Mouse (Mus musculus) forebrain, embryonic 16.5 days (tissue): ENCODE measurements around the gene Prl3b1. TPM values are rescaled to one million over a fixed set of nuclear protein-coding genes. Genes with fewer than 3 reads are reported as not detected.

Experiments
- ATAC-seq: fragments of 200-750 bp; cut with Nextera tagmentation; 2 replicates; pipeline ENCODE4 v1.8.0; 2017; ENCODE audit warnings: mild to moderate bottlenecking, moderate library complexity
- H3K27ac ChIP-seq: fragments of 300-500 bp; sonication (generic); 2 replicates; pipeline ENCODE4 v1.5.1; 2014; ENCODE audit warnings: low read length, control low read depth
- H3K27me3 ChIP-seq: fragments of 300-500 bp; sonication (generic); replicated peaks from 2 replicates; pipeline ENCODE4 v1.6.1; 2014; ENCODE audit warnings: low read length; ENCODE audit not compliant: control insufficient read depth, insufficient read depth
- H3K36me3 ChIP-seq: fragments of 300-500 bp; sonication (generic); 2 replicates; pipeline ENCODE4 v1.6.1; 2014; ENCODE audit not compliant: control insufficient read depth, insufficient read depth
- H3K4me1 ChIP-seq: fragments of 300-500 bp; sonication (generic); replicated peaks from 2 replicates; pipeline ENCODE4 v1.6.1; 2014; ENCODE audit warnings: low read length; ENCODE audit not compliant: control insufficient read depth, insufficient read depth
- H3K4me2 ChIP-seq: fragments of 300-500 bp; sonication (generic); 2 replicates; pipeline ENCODE4 v1.6.1; 2014; ENCODE audit warnings: mild to moderate bottlenecking, low read length, control low read depth
- H3K4me3 ChIP-seq: fragments of 300-500 bp; sonication (generic); replicated peaks from 2 replicates; pipeline ENCODE4 v1.5.1; 2014; ENCODE audit warnings: mild to moderate bottlenecking, low read length, control low read depth
- H3K9ac ChIP-seq: fragments of 300-500 bp; sonication (generic); replicated peaks from 2 replicates; pipeline ENCODE4 v1.6.1; 2014; ENCODE audit warnings: low read depth, low read length, control low read depth
- H3K9me3 ChIP-seq: fragments of 300-500 bp; sonication (generic); 2 replicates; pipeline ENCODE4 v1.6.1; 2016; ENCODE audit warnings: low read length; ENCODE audit not compliant: control insufficient read depth
- WGBS: fragments of 180-500 bp; shearing (Covaris S2); extraction: QIAGEN DNeasy Blood & Tissue Kit; methylation state at CpG from one replicate; pipeline ENCODE4 v1.1.7; 2014; 5-methylcytosine and 5-hydroxymethylcytosine counted together
- polyA plus RNA-seq: library from polyadenylated mRNA; unstranded; fragments of >200 nt; fragmentation: Nextera tagmentation; extraction: Ambion mirVana; gene quantifications from 2 replicates; pipeline ENCODE4 v1.2.1, GENCODE M21; 2015

Gene Prl3b1
- not detected in 2 replicates for polyA plus RNA-seq

DNA sequence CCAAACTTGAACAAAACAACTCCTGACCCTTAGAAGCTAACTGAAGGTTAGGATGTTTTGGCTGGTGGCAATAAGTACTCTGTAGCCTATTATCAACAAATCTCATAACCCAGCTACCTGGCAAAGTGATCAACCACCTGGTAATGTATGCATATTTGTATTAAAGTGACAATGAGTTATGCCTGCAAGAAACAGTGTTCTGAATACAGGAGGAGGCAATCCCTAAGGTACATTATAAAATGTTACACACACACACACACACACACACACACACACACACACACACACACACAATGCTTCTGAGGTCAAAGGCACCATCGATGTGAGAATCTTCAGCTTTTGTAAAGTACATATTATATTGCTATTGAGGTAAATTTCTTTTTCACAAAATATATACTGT, at the start of gene Prl3b1:
TSS of gene Prl3b1 (plus strand) at position 301 of the 400 bp plus-strand sequence.
- 92% methylated on average over 1 of the region's 1 CpGs for WGBS

DNA sequence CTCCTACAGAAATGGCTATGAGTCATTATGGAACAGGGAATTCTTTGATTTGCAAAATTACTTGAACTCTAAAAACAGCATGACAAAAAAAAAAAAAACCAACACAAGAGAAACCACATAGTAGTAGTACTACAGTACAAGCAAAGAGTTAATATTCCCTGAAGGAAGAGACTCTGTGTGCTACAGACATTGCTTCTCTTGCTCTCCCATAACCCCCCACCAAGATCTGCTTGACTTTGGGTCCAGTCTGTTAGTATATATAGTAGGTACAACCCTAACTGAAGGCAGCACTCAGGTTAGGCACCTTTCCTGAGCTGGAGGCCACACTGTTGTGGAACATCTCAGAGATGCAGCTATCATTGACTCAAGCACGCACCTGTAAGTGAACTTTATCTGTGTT, 45.3 kb upstream of the Prl3b1 start, which contains the start of gene Prl3c1:
TSS of gene Prl3c1 (plus strand) at position 301 of the 400 bp plus-strand sequence.
- no peak within 1 kb of the TSS for H3K27ac ChIP-seq
- ATAC-seq = no peak
- H3K9ac ChIP-seq = no peak within 1 kb of the TSS
- H3K9me3 ChIP-seq = no peaks in the 10 kb centered on the region
- no peaks in the 10 kb centered on the region for H3K4me1 ChIP-seq
- H3K4me2 ChIP-seq = no peak within 1 kb of the TSS
- H3K4me3 ChIP-seq = no peak within 1 kb of the TSS
- WGBS = 95% methylated on average over 1 of the region's 1 CpGs
- H3K36me3 ChIP-seq = no peaks in the 10 kb centered on the region
- H3K27me3 ChIP-seq = no peaks in the 10 kb centered on the region

More for the DNA sequence above, at the start of gene Prl3b1:
- H3K27me3 ChIP-seq = no peaks in the 10 kb centered on the region
- no peak for ATAC-seq
- H3K4me1 ChIP-seq = no peaks in the 10 kb centered on the region
- no peak within 1 kb of the TSS for H3K4me2 ChIP-seq
- no peak within 1 kb of the TSS for H3K4me3 ChIP-seq
- H3K9ac ChIP-seq = no peak within 1 kb of the TSS
- no peak within 1 kb of the TSS for H3K27ac ChIP-seq
- no peaks in the 10 kb centered on the region for H3K36me3 ChIP-seq
- no peaks in the 10 kb centered on the region for H3K9me3 ChIP-seq

DNA sequence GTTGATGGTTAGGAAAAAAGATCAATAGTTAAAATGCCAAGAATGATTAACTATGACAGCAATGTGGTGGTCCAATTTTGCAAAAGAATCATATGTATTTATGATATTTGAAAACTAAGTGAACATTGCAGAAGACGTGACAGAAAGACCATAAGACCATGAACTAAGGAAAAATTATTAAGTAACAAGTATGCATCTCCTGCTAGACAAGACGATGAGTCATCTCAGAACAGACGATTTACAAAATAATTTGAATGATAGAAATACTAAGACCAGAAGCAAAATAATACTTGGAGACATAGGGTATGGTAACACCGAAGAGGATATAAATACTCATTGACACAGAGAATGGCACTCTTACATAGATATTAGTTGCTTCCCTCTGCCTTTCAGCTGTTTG, 17.5 kb downstream of the Prl3b1 start, which contains the start of gene Prl3a1:
TSS of gene Prl3a1 (plus strand) at position 301 of the 400 bp plus-strand sequence.
- Histone ChIP-seq H3K4me2 (no peak within 1 kb of the TSS), H3K4me3 (no peak within 1 kb of the TSS), H3K27me3 (no peaks in the 10 kb centered on the region), H3K36me3 (no peaks in the 10 kb centered on the region), H3K9ac (no peak within 1 kb of the TSS), H3K9me3 (no peaks in the 10 kb centered on the region), H3K27ac (no peak within 1 kb of the TSS), H3K4me1 (no peaks in the 10 kb centered on the region)
- WGBS = 95% methylated on average over 4 of the region's 4 CpGs
- ATAC-seq = no peak

Other genes starting within 250 kb of the Prl3b1 start
- not detected in 2 replicates for gene Prl, start 184.3 kb upstream of the Prl3b1 start, polyA plus RNA-seq
- not detected in 2 replicates for gene Prl3d1, start 147.7 kb upstream of the Prl3b1 start, polyA plus RNA-seq
- not detected in 2 replicates for gene Prl3d2, start 120.1 kb upstream of the Prl3b1 start, polyA plus RNA-seq
- gene Prl3d3, start 85.1 kb upstream of the Prl3b1 start, polyA plus RNA-seq = not detected in 2 replicates
- not detected in 2 replicates for gene Prl3c1, start 45.2 kb upstream of the Prl3b1 start, polyA plus RNA-seq
- gene Prl3a1, start 17.6 kb downstream of the Prl3b1 start, polyA plus RNA-seq = not detected in 2 replicates
- gene Prl6a1, start 70.8 kb downstream of the Prl3b1 start, polyA plus RNA-seq = not detected in 2 replicates
- not detected in 2 replicates for gene Prl8a2, start 103.8 kb downstream of the Prl3b1 start, polyA plus RNA-seq
- not detected in 2 replicates for gene Prl2b1, start 149.0 kb downstream of the Prl3b1 start, polyA plus RNA-seq
- gene Prl8a6, start 196.8 kb downstream of the Prl3b1 start, polyA plus RNA-seq = not detected in 2 replicates